Mouse (Mus musculus) intestine, embryonic 15.5 days (tissue): Measurements from ENCODE around the gene Gm29427. TPM values are rescaled to one million over a fixed set of nuclear protein-coding genes. Genes with fewer than 3 reads are reported as not detected.
"Not testable (repeated sequence)": the region's sequence is repeated elsewhere in the genome, so short reads cannot be mapped to it uniquely, and the experiment has no call there.

ENCODE experiments used
- ATAC-seq: fragments of 200-750 bp; cut with Nextera tagmentation; 2 replicates; pipeline ENCODE4 v1.8.0; 2017; ENCODE audit warnings: moderate TSS enrichment, moderate library complexity
- H3K27ac ChIP-seq: fragments of 300-500 bp; sonication (generic); 2 replicates; pipeline ENCODE4 v1.5.1; 2015; ENCODE audit warnings: mild to moderate bottlenecking, inconsistent platforms
- H3K27me3 ChIP-seq: fragments of 300-500 bp; sonication (generic); replicated peaks from 2 replicates; pipeline ENCODE4 v1.6.1; 2015; ENCODE audit warnings: inconsistent platforms
- H3K36me3 ChIP-seq: fragments of 300-500 bp; sonication (generic); 2 replicates; pipeline ENCODE4 v1.6.1; 2015; ENCODE audit warnings: inconsistent platforms
- H3K4me1 ChIP-seq: fragments of 300-500 bp; sonication (generic); replicated peaks from 2 replicates; pipeline ENCODE4 v1.6.1; 2015; ENCODE audit warnings: inconsistent platforms
- H3K4me2 ChIP-seq: fragments of 300-500 bp; sonication (generic); replicated peaks from 2 replicates; pipeline ENCODE4 v1.6.1; 2015; ENCODE audit warnings: mild to moderate bottlenecking, inconsistent platforms
- H3K4me3 ChIP-seq: fragments of 300-500 bp; sonication (generic); replicated peaks from 2 replicates; pipeline ENCODE4 v1.5.1; 2015; ENCODE audit warnings: inconsistent platforms
- H3K9ac ChIP-seq: fragments of 300-500 bp; sonication (generic); 2 replicates; pipeline ENCODE4 v1.6.1; 2015; ENCODE audit warnings: inconsistent platforms
- H3K9me3 ChIP-seq: fragments of 300-500 bp; sonication (generic); 2 replicates; pipeline ENCODE4 v1.6.1; 2016; ENCODE audit warnings: inconsistent platforms
- WGBS: fragments of 180-500 bp; shearing (Covaris S2); methylation state at CpG from one replicate; pipeline ENCODE4 v1.1.7; 2015; 5-methylcytosine and 5-hydroxymethylcytosine counted together
- polyA plus RNA-seq: library from polyadenylated mRNA; unstranded; fragments of >200 nt; fragmentation: Nextera tagmentation; extraction: Ambion mirVana; gene quantifications from 2 replicates; pipeline ENCODE4 v1.2.1, GENCODE M21; 2015

Gm29427 gene
- polyA plus RNA-seq, 1 experiment from 2014 or later = not detected

DNA sequence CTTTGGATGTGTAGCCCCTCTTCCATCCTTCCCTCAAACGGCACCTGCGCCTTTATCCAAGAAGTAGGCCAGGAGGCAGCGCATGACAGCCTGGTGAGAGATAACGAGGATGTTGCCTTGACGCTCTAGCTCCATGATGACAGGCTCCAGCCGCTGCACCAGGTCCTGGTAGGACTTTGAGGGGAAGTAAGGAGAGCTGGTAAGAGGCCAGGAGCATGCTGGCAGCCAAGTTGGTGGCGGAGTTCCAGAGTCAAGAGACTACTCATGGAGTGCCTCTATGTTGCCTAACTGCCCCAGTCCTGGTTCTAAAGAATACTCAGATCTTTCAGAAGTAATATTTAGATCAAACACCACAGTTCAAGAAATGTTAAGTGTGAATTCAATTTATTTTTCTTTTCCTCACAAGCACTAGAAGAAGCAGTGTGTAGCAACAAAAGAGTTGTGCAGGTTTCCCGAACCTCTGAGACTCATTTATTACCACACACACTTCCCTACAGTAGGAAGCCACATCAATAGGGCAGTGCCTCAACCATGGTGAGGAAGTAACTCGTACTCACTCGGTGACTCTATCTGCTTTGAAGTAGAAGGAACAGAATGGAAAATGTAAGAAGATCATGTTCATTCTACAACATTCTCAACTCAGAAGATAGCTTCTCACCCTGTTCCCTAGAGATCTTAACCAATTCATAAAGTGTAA, 15.5 kb downstream of the Gm29427 start:
- Histone ChIP-seq H3K4me3 (no peak overlapping the region), H3K9ac (no peak overlapping the region), H3K27ac (no peak overlapping the region), H3K4me2 (no peak overlapping the region), H3K27me3 (no peaks in the 10 kb centered on the region), H3K36me3 (0 out of 2 replicates have a peak, but pooled peaks cover 12% of the 10 kb centered on the region), H3K4me1 (no peaks in the 10 kb centered on the region), H3K9me3 (no peaks in the 10 kb centered on the region)
- 92% methylated on average over 10 of the region's 10 CpGs for WGBS
- ATAC-seq = no peak

DNA sequence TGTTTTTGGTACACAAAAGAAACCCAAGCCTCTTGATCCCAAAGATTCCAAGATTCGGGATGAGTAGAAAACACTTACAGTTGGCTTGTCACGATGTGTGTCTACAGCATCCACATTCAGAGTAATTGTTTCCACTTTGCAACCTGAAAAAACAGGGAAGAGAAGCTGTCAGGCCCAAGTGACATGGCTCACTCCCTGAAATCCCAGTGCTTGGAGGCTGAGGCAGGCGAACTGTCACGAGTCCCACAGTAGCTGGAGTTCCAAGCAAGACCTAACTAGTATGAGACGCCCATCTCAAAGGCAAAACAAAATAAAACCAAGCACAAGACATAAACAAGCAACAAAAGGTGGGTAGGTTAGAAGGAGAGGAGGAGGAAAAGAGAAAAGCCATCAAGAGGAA, 17.0 kb downstream of the Gm29427 start:
- Histone ChIP-seq H3K27ac (no peak overlapping the region), H3K9me3 (no peaks in the 10 kb centered on the region), H3K4me1 (no peaks in the 10 kb centered on the region), H3K27me3 (no peaks in the 10 kb centered on the region), H3K4me3 (no peak overlapping the region), H3K36me3 (0 out of 2 replicates have a peak, but pooled peaks cover 12% of the 10 kb centered on the region), H3K4me2 (no peak overlapping the region), H3K9ac (no peak overlapping the region)
- 92% methylated on average over 5 of the region's 5 CpGs for WGBS
- ATAC-seq = no peak

DNA sequence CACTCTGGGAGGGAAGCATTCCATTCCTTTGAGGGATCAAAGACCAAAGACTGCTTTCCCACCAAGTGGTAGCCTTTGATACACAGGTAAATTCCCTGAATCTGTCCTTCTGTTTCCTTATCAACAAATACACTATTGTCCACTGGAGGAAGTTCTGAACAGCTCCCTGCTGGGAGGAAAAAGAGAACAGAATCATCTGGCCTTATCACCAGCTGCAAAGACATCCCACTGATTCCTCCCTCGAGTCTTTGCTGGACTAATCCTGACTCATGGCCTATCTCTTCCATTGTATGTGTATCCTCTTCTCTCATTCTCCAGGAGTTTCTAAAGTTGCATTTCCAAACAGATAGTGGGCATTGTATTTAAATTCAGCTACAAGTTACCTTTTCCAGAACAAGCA, 31.7 kb downstream of the Gm29427 start:
- no peak overlapping the region for H3K4me2 ChIP-seq
- no peak overlapping the region for H3K27ac ChIP-seq
- H3K36me3 ChIP-seq = no peaks in the 10 kb centered on the region
- no peaks in the 10 kb centered on the region for H3K27me3 ChIP-seq
- peaks cover 4% of the 10 kb centered on the region; the same call in 1 of the 2 replicates for H3K4me1 ChIP-seq
- no peak overlapping the region for H3K4me3 ChIP-seq
- WGBS = 42% methylated on average over 1 of the region's 1 CpGs
- no peaks in the 10 kb centered on the region for H3K9me3 ChIP-seq
- no peak overlapping the region for H3K9ac ChIP-seq
- no peak for ATAC-seq

DNA sequence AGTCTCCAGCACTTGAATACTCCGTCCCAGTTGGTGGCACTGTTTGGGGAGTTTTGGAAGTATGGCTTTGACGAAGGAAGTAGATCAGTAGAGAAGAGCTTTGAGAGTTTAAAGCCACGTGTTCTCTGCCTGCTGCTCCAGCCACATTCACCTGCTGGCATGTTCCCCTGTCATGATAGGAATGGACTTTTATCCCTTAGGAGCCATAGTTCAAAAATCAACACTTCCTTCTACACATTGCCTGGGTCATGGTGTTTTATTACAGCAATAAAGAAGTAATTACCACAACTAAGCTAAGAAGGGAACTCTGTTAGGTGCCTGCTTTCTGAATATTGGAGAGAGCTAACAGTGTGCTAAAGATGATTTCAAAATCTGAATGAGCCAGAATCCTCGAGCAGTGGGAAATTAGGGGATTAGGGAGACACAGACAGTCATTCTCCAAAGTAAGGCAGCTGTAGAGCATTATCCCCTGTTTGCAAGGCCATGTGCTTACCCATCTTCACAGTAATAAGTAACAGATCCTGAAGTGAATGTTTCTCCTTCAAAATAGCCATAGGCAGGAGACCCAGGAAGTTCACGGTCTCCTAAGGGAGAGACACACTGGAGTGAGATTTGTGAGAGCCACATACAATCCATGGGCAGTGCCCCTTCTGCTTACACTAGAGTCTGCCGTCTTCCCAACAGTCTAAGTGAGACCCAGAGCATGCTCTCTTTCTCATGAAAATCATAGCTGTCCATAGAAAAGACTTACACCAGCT, 33.8 kb downstream of the Gm29427 start:
- H3K4me1 ChIP-seq = peaks cover 4% of the 10 kb centered on the region; the same call in 1 of the 2 replicates
- H3K4me2 ChIP-seq = no peak overlapping the region
- peak overlapping the region; percentile 73 for H3K27ac ChIP-seq
- no peak overlapping the region for H3K9ac ChIP-seq
- H3K27me3 ChIP-seq = no peaks in the 10 kb centered on the region
- H3K4me3 ChIP-seq = no peak overlapping the region
- H3K36me3 ChIP-seq = no peaks in the 10 kb centered on the region
- peak; percentile 88 for ATAC-seq
- WGBS = 47% methylated on average over 6 of the region's 6 CpGs
- no peaks in the 10 kb centered on the region for H3K9me3 ChIP-seq

DNA sequence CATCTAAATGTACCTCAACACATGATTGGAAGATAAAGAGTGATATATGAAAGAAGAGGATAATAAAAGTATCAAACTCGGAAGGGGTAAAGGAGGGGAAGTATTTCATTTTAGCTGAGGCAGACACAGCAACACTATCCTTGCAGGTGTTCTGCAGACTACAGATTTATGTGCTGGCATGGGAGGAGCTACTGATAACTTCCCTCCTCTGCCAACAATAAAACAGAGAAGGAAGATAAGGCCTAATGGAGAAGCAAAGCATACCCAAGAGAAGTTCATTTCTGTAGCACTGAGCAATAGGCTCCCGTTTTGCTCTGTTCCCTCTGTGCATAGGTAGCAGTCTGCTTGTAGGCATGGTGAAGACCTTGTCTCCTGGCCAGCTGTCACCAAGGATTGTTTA, 34.5 kb downstream of the Gm29427 start:
- H3K9me3 ChIP-seq = no peaks in the 10 kb centered on the region
- no peaks in the 10 kb centered on the region for H3K36me3 ChIP-seq
- H3K9ac ChIP-seq = no peak overlapping the region
- ATAC-seq = peak; percentile 79
- no peak overlapping the region for H3K4me2 ChIP-seq
- H3K4me1 ChIP-seq = peaks cover 4% of the 10 kb centered on the region; the same call in 1 of the 2 replicates
- no peaks in the 10 kb centered on the region for H3K27me3 ChIP-seq
- no peak overlapping the region for H3K4me3 ChIP-seq
- peak overlapping the region; percentile 78 for H3K27ac ChIP-seq
- WGBS = 47% methylated on average over 2 of the region's 2 CpGs

DNA sequence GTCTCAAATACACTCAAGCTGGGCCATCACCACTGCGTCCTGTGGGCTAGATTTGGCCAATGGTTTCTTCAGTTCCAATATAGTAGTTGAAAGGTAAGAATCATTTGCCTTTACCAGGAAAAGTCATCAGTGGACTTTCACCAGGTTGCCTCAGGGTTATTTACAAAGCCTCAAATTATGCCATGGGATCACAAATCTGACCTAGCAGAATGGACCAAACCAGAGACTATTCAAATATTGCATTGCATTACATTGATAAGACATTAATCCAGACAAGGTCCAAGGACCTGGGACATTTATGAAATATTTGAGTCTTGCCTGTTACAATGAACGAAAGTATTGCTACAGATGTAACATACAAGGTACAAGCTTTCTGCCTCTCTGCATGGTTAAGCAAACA, 37.0 kb downstream of the Gm29427 start:
- Histone ChIP-seq H3K36me3 (no peaks in the 10 kb centered on the region), H3K9ac (no peak overlapping the region), H3K4me2 (no peak overlapping the region), H3K4me1 (peaks cover 4% of the 10 kb centered on the region; the same call in 1 of the 2 replicates), H3K27me3 (no peaks in the 10 kb centered on the region), H3K9me3 (no peaks in the 10 kb centered on the region), H3K27ac (no peak overlapping the region), H3K4me3 (no peak overlapping the region)
- no peak for ATAC-seq
- 81% methylated on average over 2 of the region's 2 CpGs for WGBS

DNA sequence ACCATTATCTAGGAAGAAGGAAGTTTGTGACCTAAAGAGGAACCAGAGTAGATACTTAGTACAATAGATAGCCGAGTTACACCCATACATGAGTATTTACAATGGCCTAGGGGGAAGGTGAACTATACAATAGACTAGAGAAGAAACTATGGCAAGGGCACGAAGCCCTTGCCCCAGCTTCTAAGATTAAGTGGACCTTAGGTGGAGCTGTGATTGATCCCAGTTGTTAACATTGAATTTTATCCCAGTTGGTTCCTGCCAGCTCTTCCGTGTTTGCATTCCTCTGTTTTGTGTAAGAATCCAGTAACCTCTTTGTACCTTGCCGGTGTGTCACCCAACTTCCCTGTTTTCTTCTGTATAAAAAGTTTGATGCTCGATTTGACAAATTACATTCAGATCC, 52.0 kb downstream of the Gm29427 start:
- not testable (repeated sequence) for H3K4me1 ChIP-seq, H3K9me3 ChIP-seq, H3K4me3 ChIP-seq, H3K9ac ChIP-seq, H3K36me3 ChIP-seq, H3K27me3 ChIP-seq, ATAC-seq, H3K27ac ChIP-seq, H3K4me2 ChIP-seq
- WGBS = 83% methylated on average over 5 of the region's 5 CpGs

DNA sequence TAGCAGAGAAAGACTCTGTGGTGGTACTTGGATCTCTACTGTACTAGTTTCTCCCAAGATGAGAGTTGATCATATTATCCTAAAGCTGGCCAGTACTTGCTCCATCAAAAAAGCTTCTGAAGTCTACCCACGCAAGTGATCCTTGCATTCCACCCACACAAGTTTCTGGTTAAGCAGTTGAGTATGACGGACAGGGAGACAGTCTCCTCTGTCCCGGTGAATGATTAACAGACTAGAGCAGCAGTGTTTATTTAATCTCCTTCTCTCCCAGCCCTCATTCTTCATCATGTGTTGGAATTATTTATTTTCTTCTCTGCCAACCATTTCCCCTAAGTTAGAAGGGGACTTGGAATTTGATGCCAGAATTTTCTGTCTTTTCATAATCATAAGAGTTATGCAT, 54.1 kb downstream of the Gm29427 start, which contains the start of gene C4bp:
C4bp (minus strand) TSS at position 179 of the 400 bp plus-strand sequence.
- no peak within 1 kb of the TSS for H3K9ac ChIP-seq
- peak; percentile 87 for ATAC-seq
- H3K4me2 ChIP-seq = no peak within 1 kb of the TSS; the same call in 1 of the 2 replicates
- H3K9me3 ChIP-seq = no peaks in the 10 kb centered on the region
- H3K4me1 ChIP-seq = 0 out of 2 replicates have a peak, but pooled peaks cover 2% of the 10 kb centered on the region
- H3K36me3 ChIP-seq = no peaks in the 10 kb centered on the region
- H3K4me3 ChIP-seq = no peak within 1 kb of the TSS
- H3K27me3 ChIP-seq = no peaks in the 10 kb centered on the region
- H3K27ac ChIP-seq = no peak within 1 kb of the TSS
- WGBS = 44% methylated on average over 3 of the region's 3 CpGs

DNA sequence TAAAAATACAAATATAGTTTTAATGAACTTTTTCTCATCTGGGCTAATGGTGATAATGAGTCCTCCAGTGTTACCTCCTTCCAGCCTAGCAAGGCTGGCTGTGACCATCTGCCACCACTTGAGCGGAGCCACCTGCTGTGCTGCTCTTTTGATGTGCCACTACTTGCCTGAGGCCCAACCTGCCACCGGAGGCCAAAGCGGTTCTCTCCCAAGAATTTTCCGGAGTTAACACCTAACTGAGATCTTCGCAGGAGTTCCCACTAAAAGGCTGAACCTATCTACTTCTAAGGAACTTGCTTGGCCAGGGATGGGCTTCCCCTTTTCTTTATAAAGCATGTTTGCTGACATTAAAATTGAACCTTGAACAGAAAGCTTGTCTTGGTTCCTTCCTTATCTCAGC, 56.0 kb downstream of the Gm29427 start:
- not testable (repeated sequence) for H3K4me3 ChIP-seq, H3K4me1 ChIP-seq, H3K36me3 ChIP-seq, H3K9me3 ChIP-seq, H3K4me2 ChIP-seq, H3K27ac ChIP-seq, H3K27me3 ChIP-seq, H3K9ac ChIP-seq, ATAC-seq
- WGBS = 31% methylated on average over 5 of the region's 5 CpGs

DNA sequence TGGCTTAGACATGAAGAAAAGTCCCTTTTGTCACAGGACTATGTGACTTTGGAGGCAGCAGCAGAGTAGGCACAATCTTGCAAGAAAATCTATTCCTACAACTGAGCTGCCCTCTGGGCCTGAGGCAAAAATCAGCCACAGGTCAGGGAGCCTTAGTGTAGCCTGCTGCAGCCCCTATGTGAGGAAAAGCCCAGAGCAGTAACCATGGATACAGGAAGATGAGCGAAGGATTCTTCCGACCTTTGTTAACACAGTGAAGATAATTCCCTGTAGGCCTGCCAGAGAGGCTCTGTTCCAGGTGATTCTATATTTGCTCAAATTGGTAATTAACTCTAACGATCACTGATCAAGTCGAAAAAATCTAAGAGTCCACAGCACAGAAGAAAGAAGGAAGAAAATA, 71.5 kb downstream of the Gm29427 start:
- H3K9me3 ChIP-seq = no peaks in the 10 kb centered on the region
- WGBS = 46% methylated on average over 4 of the region's 4 CpGs
- ATAC-seq = no peak
- no peaks in the 10 kb centered on the region for H3K36me3 ChIP-seq
- H3K27me3 ChIP-seq = no peaks in the 10 kb centered on the region
- no peaks in the 10 kb centered on the region for H3K4me1 ChIP-seq
- H3K9ac ChIP-seq = no peak overlapping the region
- H3K4me3 ChIP-seq = no peak overlapping the region
- no peak overlapping the region for H3K4me2 ChIP-seq
- H3K27ac ChIP-seq = no peak overlapping the region

DNA sequence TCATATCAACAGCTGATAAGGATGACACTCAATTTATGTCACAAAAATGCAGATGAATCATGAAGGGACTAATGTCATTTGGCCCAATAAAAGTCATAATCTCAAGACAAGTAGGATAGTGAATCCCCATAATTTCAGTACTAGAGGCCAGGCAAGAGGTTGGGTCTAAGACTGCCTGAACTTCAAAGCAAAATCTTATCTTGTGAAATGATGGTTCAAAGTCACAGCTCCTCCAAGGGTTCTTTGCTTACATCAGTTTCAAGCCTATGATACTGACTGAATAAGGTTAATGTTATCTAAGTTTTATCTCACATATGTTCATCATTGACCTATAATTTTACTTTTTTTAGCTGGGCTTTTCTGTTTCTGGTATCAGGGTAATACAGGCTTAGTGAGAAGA, 74.6 kb downstream of the Gm29427 start:
- Histone ChIP-seq H3K9ac (no peak overlapping the region), H3K27me3 (no peaks in the 10 kb centered on the region)
- peak; percentile 56 for ATAC-seq

DNA sequence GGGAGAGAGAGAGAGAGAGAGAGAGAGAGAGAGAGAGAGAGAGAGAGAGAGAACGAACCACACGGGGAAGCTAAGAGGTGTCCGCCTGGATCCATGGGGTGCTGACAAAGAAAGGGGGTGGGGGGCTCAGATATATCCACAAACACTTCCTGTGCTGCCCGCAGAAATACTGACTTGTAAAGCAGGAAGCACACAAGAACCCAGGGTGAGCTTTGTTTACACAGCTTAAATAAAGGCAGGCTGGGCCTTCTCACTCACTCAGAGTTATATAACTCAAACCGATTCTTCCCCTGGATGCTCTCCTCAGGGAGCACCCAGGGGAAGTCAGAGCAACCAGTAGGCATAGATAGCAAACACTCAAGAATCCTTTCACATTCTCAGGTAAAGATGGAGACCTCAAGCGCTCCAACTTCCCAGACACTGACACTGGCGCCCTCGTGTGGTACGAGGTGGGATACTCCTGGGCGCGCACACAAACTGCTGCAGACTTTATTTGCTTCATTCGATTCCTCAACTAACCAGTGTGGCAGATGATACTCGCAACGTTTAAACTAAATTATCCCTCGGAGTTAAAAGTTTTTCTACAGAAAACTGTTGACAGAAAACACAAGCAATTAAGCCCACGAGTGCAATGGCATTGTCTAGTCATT, 81.7 kb downstream of the Gm29427 start:
- Histone ChIP-seq H3K9me3 (no peaks in the 10 kb centered on the region), H3K4me1 (no peaks in the 10 kb centered on the region), H3K27ac (no peak overlapping the region), H3K4me3 (no peak overlapping the region), H3K27me3 (no peaks in the 10 kb centered on the region), H3K4me2 (peak overlapping the region; percentile 31), H3K36me3 (no peaks in the 10 kb centered on the region), H3K9ac (no peak overlapping the region)
- peak; percentile 82 for ATAC-seq
- 25% methylated on average over 15 of the region's 16 CpGs for WGBS

More for the DNA sequence above, 74.6 kb downstream of the Gm29427 start:
- H3K4me2 ChIP-seq = no peak overlapping the region
- no peaks in the 10 kb centered on the region for H3K9me3 ChIP-seq
- H3K4me3 ChIP-seq = no peak overlapping the region
- H3K36me3 ChIP-seq = no peaks in the 10 kb centered on the region
- no peaks in the 10 kb centered on the region for H3K4me1 ChIP-seq
- H3K27ac ChIP-seq = no peak overlapping the region
